Comparison of ENCODE assay signal across 11 mouse cellular contexts in the genomic region with DNA sequence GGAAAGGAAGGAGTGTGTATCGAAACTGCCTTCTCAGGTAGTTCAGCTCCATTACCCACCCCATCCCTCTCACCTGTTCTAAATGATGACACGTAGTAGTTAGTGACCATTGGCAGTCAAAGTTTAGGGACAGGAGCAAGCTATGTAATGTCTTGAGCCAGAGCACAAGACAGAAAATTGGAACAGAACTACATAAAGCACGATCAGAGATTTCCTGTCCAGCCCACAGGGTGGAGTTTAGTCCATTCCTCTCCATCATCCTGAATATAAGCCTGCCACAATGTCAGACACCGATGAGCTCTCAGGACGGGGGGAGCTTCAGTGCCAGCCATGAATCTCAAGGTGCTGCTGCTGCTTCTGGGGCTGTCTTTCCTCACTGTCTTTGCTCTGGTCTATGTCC.
"Had no signal": no experiment of that assay in that cellular context is flagged by ENCODE, and none has a peak within 500 bp of the region (broad histone marks: within the 10 kb centered on the region; RNA-seq: fewer than 3 reads in every experiment).

Gene Aoc2 (plus strand): TSS at position 301 of the 400 bp plus-strand sequence.

- H3K27ac ChIP-seq: layer of hippocampus, adult 2 months; limb, embryonic 12.5 days; liver, embryonic 15.5 days; midbrain, embryonic 12.5 days had no signal

- H3K4me1 ChIP-seq: limb, embryonic 12.5 days; midbrain, embryonic 12.5 days had no signal

- H3K27me3 ChIP-seq: limb, embryonic 12.5 days; liver, embryonic 15.5 days; midbrain, embryonic 12.5 days had no signal

- H3K4me3 ChIP-seq: layer of hippocampus, adult 2 months; limb, embryonic 12.5 days; liver, embryonic 15.5 days; midbrain, embryonic 12.5 days had no signal

- DNase-seq: kidney, adult 18-20 months; kidney, postnatal 10 days; kidney, postnatal 4 days; liver; lung, adult 2 months; lung, postnatal 4 days; right cerebral cortex, postnatal 25 days had no signal
